Mouse (Mus musculus) embryonic fibroblast, embryonic 13.5 days (primary cell): ENCODE results near the gene Rnasek.

Experiments used
- CTCF ChIP-seq: IDR thresholded peaks from 2 replicates; pipeline ENCODE4 v1.5.1; 2011; ENCODE audit warnings: mild to moderate bottlenecking, control low read depth, low read length, moderate library complexity, borderline replicate concordance; ENCODE audit not compliant: insufficient read depth
- POLR2A ChIP-seq: IDR thresholded peaks from 2 replicates; pipeline ENCODE4 v1.6.1; 2011; ENCODE audit warnings: low read depth, mild to moderate bottlenecking, control low read depth, low read length, moderate library complexity

DNA sequence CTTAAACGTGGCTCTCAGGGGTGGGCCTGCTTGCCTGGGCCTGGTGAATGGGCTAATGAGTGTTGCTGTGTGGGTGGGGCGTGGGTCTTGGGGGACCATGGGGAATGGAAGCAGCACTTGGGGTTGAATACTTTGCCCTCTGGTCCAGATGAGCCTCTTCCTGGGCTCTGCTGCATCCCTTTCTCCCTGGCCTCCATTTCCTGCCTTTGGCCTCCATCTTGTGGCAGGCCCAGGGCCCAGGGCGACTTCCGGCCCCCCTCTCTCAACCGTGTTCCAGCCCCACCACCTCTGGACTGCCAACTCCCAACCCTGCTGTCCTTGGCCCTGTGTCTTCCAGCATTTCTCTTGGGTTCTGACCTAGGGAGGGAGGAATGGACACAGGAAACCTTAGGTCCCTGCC, 5.6 kb downstream of the Rnasek start:
- TF ChIP-seq CTCF (no peak), POLR2A (no peak)
